Mouse (Mus musculus) bone marrow, adult 2 months (tissue): ENCODE results near the gene Tedc1.

Experiments used
- CTCF ChIP-seq: fragments of 200-500 bp; IDR thresholded peaks from 2 replicates; pipeline ENCODE4 v1.5.1; 2011; ENCODE audit warnings: low read length, control low read depth; ENCODE audit not compliant: control insufficient read depth, insufficient read depth
- POLR2A ChIP-seq: fragments of 200-500 bp; IDR thresholded peaks from 2 replicates; pipeline ENCODE4 v1.6.1; 2011; ENCODE audit warnings: low read depth, mild to moderate bottlenecking, control low read depth, low read length, borderline replicate concordance; ENCODE audit not compliant: control insufficient read depth

DNA sequence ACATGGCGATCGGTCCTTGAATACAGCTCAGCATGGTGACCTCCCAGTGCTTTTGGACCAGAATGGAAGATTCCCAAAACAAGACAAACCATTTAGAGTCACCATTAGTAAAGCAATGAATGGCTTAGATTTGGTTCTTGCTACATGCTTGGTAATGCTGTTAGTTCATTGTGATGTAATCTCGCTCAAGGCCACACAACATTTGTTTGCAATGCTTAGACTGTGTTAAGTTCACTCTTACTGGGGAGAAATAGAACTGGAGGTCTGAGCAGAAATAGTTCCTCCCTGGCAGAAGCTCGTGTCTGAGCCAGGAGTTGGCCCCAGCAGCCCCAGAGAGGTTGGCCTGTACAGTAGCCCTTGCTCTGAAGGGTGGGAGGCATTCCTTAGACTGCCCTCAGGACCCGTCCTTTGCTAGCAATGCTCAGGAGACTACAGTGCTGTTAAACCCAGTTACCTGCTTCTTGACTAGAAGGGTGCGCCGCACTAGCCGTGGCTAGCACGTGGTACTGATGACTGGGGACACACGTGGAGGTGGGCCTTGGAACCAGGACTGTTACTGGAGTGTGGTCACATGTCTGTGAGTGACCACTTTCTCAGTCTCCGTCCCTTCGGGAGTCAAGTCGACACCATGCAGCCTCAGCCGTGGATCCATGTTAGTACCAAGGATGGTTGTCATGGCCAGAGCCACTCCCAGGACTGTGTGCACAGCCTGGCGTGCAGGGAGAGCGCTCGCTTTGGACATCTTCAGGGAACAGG, 47.5 kb upstream of the Tedc1 start:
- TF ChIP-seq POLR2A (no peak), CTCF (no peak)
